Mouse (Mus musculus) stomach, embryonic 16.5 days (tissue): ENCODE measurements around the gene Bpgm. TPM values are rescaled to one million over a fixed set of nuclear protein-coding genes. Genes with fewer than 3 reads are reported as not detected.

Source experiments
- ATAC-seq: fragments of 200-750 bp; cut with Nextera tagmentation; 2 replicates; pipeline ENCODE4 v1.8.0; 2017; ENCODE audit warnings: moderate number of reproducible peaks, moderate TSS enrichment; ENCODE audit not compliant: insufficient read depth, low FRiP score
- H3K27ac ChIP-seq: fragments of 300-500 bp; sonication (generic); 2 replicates; pipeline ENCODE4 v1.5.1; 2014; ENCODE audit warnings: low read length
- H3K27me3 ChIP-seq: fragments of 300-500 bp; sonication (generic); 2 replicates; pipeline ENCODE4 v1.6.1; 2014; ENCODE audit warnings: low read length, control low read depth, mixed read lengths; ENCODE audit not compliant: control insufficient read depth, insufficient read depth
- H3K36me3 ChIP-seq: fragments of 300-500 bp; sonication (generic); 2 replicates; pipeline ENCODE4 v1.6.1; 2014; ENCODE audit warnings: low read length; ENCODE audit not compliant: control insufficient read depth, insufficient read depth
- H3K4me1 ChIP-seq: fragments of 300-500 bp; sonication (generic); 2 replicates; pipeline ENCODE4 v1.6.1; 2014; ENCODE audit warnings: low read length, control low read depth, mixed read lengths; ENCODE audit not compliant: control insufficient read depth, insufficient read depth
- H3K4me2 ChIP-seq: fragments of 300-500 bp; sonication (generic); 2 replicates; pipeline ENCODE4 v1.6.1; 2014; ENCODE audit warnings: low read depth, low read length, mixed read lengths
- H3K4me3 ChIP-seq: fragments of 300-500 bp; sonication (generic); replicated peaks from 2 replicates; pipeline ENCODE4 v1.5.1; 2014; ENCODE audit warnings: mild to moderate bottlenecking, low read length
- H3K9ac ChIP-seq: fragments of 300-500 bp; sonication (generic); 2 replicates; pipeline ENCODE4 v1.6.1; 2014; ENCODE audit warnings: low read length
- H3K9me3 ChIP-seq: fragments of 300-500 bp; sonication (generic); replicated peaks from 2 replicates; pipeline ENCODE4 v1.6.1; 2016; ENCODE audit warnings: low read length, control low read depth; ENCODE audit not compliant: control insufficient read depth
- WGBS: fragments of 180-500 bp; shearing (Covaris S2); extraction: QIAGEN DNeasy Blood & Tissue Kit; methylation state at CpG from one replicate; pipeline ENCODE4 v1.1.7; 2014; 5-methylcytosine and 5-hydroxymethylcytosine counted together
- polyA plus RNA-seq: library from polyadenylated mRNA; unstranded; fragments of >200 nt; fragmentation: Nextera tagmentation; extraction: Ambion mirVana; gene quantifications from 2 replicates; pipeline ENCODE4 v1.2.1, GENCODE M21; 2015

The Bpgm gene
- polyA plus RNA-seq, 1 experiment from 2014 or later, result 44.1 TPM

DNA sequence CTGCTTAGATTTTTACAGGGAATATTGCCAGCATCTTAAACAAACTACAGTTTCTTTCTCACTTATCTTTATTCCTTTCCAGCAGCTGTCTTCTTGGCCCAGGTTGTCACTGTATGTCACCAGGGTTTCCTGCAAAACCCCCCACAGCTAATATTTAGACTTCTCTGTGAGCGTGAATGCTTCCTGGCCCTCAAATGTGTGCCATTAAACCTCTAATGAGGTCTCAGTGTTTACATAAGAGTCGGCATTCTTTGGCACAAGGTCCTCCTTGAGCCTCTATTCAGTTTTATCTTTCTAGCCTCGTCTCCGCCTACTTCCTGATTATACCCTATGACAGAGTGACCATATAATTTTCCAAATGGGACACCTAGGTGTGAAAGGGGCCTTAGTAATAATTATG lies 4.7 kb downstream of the Bpgm start:
- Histone ChIP-seq H3K4me1 (peaks cover 43% of the 10 kb centered on the region), H3K27me3 (no peaks in the 10 kb centered on the region), H3K36me3 (no peaks in the 10 kb centered on the region), H3K27ac (0 out of 2 replicates have a peak overlapping the region, but pooled peaks have one; percentile 9), H3K9me3 (no peaks in the 10 kb centered on the region), H3K9ac (no peak overlapping the region), H3K4me3 (no peak overlapping the region), H3K4me2 (no peak overlapping the region)
- ATAC-seq, result no peak
- 19% methylated on average over 4 of the region's 4 CpGs for WGBS

DNA sequence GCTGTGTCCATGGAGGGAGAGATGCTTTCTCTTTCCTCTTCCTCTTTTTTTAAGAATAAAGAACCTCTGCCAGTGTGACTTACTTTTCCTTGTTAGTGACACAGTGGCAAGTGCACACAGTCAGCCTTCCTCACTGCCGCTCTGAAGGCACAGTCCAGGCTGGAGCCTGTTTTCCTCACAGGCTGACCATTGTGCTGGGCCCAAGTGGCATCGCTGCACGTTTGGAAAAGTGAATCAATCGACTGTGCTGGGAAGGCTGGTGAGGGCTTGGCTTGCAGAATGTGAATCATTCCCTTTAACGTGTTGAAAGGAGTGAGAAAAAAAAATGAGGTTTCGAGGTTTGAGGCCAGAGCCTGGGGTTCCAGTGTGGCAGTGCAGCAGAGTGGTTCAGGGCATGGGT lies 5.3 kb downstream of the Bpgm start:
- no peak for ATAC-seq
- Histone ChIP-seq H3K9ac (no peak overlapping the region), H3K4me1 (peaks cover 43% of the 10 kb centered on the region), H3K27ac (0 out of 2 replicates have a peak overlapping the region, but pooled peaks have one; percentile 12), H3K27me3 (no peaks in the 10 kb centered on the region), H3K9me3 (no peaks in the 10 kb centered on the region), H3K36me3 (no peaks in the 10 kb centered on the region), H3K4me3 (no peak overlapping the region), H3K4me2 (no peak overlapping the region)
- 58% methylated on average over 6 of the region's 6 CpGs for WGBS

GRCm38 (mm10) chr6:34482842-34483241 lies 6.8 kb downstream of the Bpgm start:
- H3K36me3 ChIP-seq, result peaks cover under 1% of the 10 kb centered on the region
- peak; percentile 35; the same call in 1 of the 2 replicates for ATAC-seq
- 45% methylated on average over 4 of the region's 4 CpGs for WGBS
- H3K27me3 ChIP-seq, result no peaks in the 10 kb centered on the region
- H3K27ac ChIP-seq, result no peak overlapping the region
- H3K9ac ChIP-seq, result no peak overlapping the region
- H3K4me1 ChIP-seq, result peaks cover 35% of the 10 kb centered on the region
- no peak overlapping the region for H3K4me3 ChIP-seq
- H3K9me3 ChIP-seq, result no peaks in the 10 kb centered on the region
- H3K4me2 ChIP-seq, result no peak overlapping the region

DNA sequence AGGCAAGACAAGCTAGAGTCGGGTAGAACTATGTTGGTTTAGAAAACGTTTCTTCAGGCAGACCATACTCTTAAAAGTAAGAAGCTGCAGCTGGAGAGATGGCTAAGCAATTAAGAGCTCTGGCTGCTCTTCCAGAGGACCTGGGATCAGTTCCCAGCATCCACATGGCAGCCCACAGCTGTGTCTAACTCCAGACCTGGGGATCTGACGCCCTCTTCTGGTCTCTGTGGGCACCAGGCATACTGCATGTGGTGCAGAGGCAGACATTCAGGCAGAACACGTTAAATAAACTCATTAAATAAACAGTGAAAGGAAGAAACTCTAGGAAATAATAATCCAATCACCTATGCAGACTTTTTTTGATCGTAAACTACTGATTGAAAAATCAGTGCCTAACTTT lies 7.4 kb downstream of the Bpgm start:
- Histone ChIP-seq H3K4me1 (peaks cover 30% of the 10 kb centered on the region), H3K9ac (no peak overlapping the region), H3K27me3 (no peaks in the 10 kb centered on the region), H3K9me3 (no peaks in the 10 kb centered on the region), H3K4me2 (no peak overlapping the region), H3K4me3 (no peak overlapping the region), H3K27ac (no peak overlapping the region), H3K36me3 (peaks cover 3% of the 10 kb centered on the region)
- no peak for ATAC-seq
- 80% methylated on average over 5 of the region's 5 CpGs for WGBS

- Histone ChIP-seq H3K36me3 (peaks cover 7% of the 10 kb centered on the region), H3K27ac (no peak overlapping the region)
- 91% methylated on average over 7 of the region's 7 CpGs for WGBS
Observed at GRCm38 (mm10) chr6:34483811-34484210, 7.8 kb downstream of the Bpgm start.

GRCm38 (mm10) chr6:34486071-34486626 lies 10.1 kb downstream of the Bpgm start:
- Histone ChIP-seq H3K4me1 (peaks cover 8% of the 10 kb centered on the region; the same call in 1 of the 2 replicates), H3K4me3 (no peak overlapping the region), H3K36me3 (peaks cover 7% of the 10 kb centered on the region), H3K9me3 (no peaks in the 10 kb centered on the region), H3K27me3 (no peaks in the 10 kb centered on the region), H3K9ac (no peak overlapping the region), H3K4me2 (no peak overlapping the region), H3K27ac (no peak overlapping the region)
- no peak for ATAC-seq
- 70% methylated on average over 14 of the region's 14 CpGs for WGBS

More at GRCm38 (mm10) chr6:34483811-34484210, 7.8 kb downstream of the Bpgm start:
- no peak for ATAC-seq
- Histone ChIP-seq H3K4me1 (peaks cover 26% of the 10 kb centered on the region), H3K4me2 (no peak overlapping the region), H3K27me3 (no peaks in the 10 kb centered on the region), H3K9me3 (no peaks in the 10 kb centered on the region), H3K4me3 (no peak overlapping the region), H3K9ac (no peak overlapping the region)

GRCm38 (mm10) chr6:34493327-34494095 lies 17.5 kb downstream of the Bpgm start:
- no peak overlapping the region for H3K4me2 ChIP-seq
- peaks cover 6% of the 10 kb centered on the region for H3K4me1 ChIP-seq
- WGBS, result 84% methylated on average over 21 of the region's 21 CpGs
- H3K4me3 ChIP-seq, result no peak overlapping the region
- no peak overlapping the region for H3K27ac ChIP-seq
- no peaks in the 10 kb centered on the region for H3K9me3 ChIP-seq
- no peaks in the 10 kb centered on the region for H3K27me3 ChIP-seq
- H3K9ac ChIP-seq, result no peak overlapping the region
- peaks cover 3% of the 10 kb centered on the region; the same call in 1 of the 2 replicates for H3K36me3 ChIP-seq
- no peak for ATAC-seq

DNA sequence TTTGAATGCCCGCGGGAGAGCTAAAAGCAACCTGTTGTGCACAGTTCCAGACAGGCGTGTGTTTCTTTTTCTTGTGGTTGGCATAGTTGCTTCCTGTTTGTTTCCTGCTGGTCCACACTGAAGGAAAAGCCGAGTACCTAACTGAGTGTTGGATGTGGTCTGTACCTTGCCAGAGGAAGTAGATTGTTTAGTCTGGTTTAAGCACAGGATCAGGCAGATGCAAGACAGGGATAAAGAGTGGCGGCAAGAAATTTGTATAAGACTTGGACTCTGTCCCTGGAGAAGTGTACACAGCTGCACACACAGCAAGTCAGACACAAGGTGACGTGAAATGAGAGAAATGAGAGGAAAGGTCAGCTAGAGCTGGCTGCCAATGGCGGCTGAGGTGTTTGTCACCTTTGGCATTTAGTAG lies 19.1 kb downstream of the Bpgm start:
- peak; percentile 87 for ATAC-seq
- no peak overlapping the region for H3K4me3 ChIP-seq
- WGBS, result 22% methylated on average over 7 of the region's 7 CpGs
- H3K27me3 ChIP-seq, result no peaks in the 10 kb centered on the region
- no peak overlapping the region for H3K9ac ChIP-seq
- H3K4me1 ChIP-seq, result peaks cover 6% of the 10 kb centered on the region
- H3K36me3 ChIP-seq, result no peaks in the 10 kb centered on the region; the same call in 1 of the 2 replicates
- H3K9me3 ChIP-seq, result no peaks in the 10 kb centered on the region
- peak overlapping the region; percentile 3; the same call in 1 of the 2 replicates for H3K4me2 ChIP-seq
- H3K27ac ChIP-seq, result peak overlapping the region; percentile 61

GRCm38 (mm10) chr6:34497991-34498625 lies 22.1 kb downstream of the Bpgm start:
- Histone ChIP-seq H3K9ac (no peak overlapping the region), H3K36me3 (no peaks in the 10 kb centered on the region), H3K9me3 (no peaks in the 10 kb centered on the region), H3K27me3 (no peaks in the 10 kb centered on the region), H3K27ac (no peak overlapping the region), H3K4me2 (no peak overlapping the region), H3K4me1 (peaks cover 6% of the 10 kb centered on the region), H3K4me3 (no peak overlapping the region)
- 52% methylated on average over 5 of the region's 5 CpGs for WGBS
- ATAC-seq, result no peak
